ENCODE assay signal across 10 mouse cellular contexts in the genomic region with DNA sequence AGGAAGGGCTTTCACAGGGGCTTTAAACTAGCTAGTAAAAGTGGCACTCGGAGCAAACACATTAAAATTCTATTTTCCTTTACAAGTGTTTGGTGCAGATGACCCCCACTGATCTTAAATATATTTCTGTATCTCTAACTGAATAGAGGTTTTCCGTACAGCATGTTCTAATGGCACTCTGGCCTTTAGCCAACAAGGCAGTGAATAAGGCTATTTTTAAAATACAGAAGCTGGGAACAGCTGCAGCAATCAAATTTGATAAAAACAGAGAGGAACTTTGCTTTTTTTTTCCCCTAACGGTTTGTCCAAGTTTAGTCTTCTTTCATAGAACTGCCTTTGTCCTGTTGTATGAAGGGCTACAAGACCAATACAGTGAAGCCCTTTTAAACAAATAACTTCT.
DNase-seq lines count a peak whose midpoint lies in the region.
"Had no signal": no experiment of that assay in that cellular context is flagged by ENCODE, and none has a peak within 500 bp of the region (broad histone marks: within the 10 kb centered on the region; RNA-seq: fewer than 3 reads in every experiment).

No protein-coding gene starts in this region.

- intact Hi-C loops in heart, postnatal 25 days (cut with DNase I) = no loop called here
- intact Hi-C loops in heart, postnatal 10 days (cut with DNase I) = no loop called here

- DNase-seq in heart, adult 8-10 months (ENCODE audit: low spot score) = peak; percentile 73
- no peak for DNase-seq in heart, postnatal 25 days (ENCODE audit: low spot score)
- peak; percentile 46 for DNase-seq in testis, postnatal 14 days (ENCODE audit: low spot score)
- no peak for DNase-seq in testis, postnatal 10 days (ENCODE audit: low spot score)
- peak; percentile 59 to 69 for DNase-seq in heart, postnatal 10 days
- peak; percentile 27 for DNase-seq in skeletal muscle tissue, adult 2 months (ENCODE audit: low read depth, low spot score)
- DNase-seq in ovary, postnatal 36 days (ENCODE audit: low spot score) = no peak
- no peak for DNase-seq in cerebellum, adult 11 months
- DNase-seq: kidney, adult 18-20 months; right cerebral cortex, postnatal 14 days had no signal

Comparison
In these comparisons a context has a peak if more than half of its experiments do, and no peak if none do; other contexts are left out.
1. DNase-seq: peak in heart, adult 8-10 months (single experiment), testis, postnatal 14 days (single experiment), heart, postnatal 10 days (2 of 2) and skeletal muscle tissue, adult 2 months (single experiment); none in heart, postnatal 25 days (single experiment), testis, postnatal 10 days (single experiment), ovary, postnatal 36 days (single experiment) and cerebellum, adult 11 months (single experiment).